Mouse (Mus musculus): ENCODE data around the gene Gsto2.

Gene Gsto2

GRCm38 (mm10) chr19:47857957-47858942 is 7.1 kb upstream of the Gsto2 start:
- DNase-seq (ENCODE audit: low spot score in 2 of 2) = no peak

DNA sequence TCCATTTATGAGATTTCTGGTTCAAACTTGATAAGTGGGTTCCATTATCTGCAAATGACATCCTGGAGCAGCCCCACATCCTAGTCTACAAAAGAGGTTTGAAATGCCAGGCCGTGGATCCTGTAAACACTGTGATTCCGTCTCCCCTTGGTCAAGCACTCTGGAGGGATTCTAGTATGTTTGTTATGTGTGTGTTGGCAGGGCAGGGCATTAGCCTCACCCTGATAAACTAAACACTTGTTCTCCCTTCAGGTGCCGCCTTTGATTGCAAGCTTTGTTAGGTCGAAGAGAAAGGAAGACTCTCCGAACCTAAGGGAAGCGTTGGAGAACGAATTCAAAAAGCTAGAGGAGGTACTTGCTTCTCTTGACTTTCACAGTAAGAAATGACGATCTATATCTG is 6.2 kb upstream of the Gsto2 start:
- no peak for DNase-seq (ENCODE audit: low spot score in 2 of 2)

GRCm38 (mm10) chr19:47862581-47862980 is 2.8 kb upstream of the Gsto2 start:
- no peak for DNase-seq (ENCODE audit: low spot score in 2 of 2)

DNA sequence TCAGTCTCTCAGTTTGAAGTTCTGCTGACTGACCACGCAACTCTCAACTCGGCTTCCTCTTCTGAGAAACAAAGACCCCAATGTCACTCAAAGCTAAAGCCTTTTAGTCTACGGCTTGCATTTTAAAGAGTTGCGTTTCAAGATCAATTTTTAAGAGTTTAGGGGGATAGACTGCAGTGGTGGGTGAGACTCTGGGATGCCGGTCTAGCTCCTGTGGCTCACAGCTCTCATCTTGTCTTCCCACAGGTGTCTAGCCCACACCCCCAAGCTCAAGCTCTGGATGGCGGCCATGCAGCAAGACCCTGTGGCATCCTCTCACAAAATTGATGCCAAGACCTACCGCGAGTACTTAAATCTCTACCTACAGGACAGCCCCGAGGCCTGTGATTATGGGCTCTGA is 1.3 kb upstream of the Gsto2 start:
- no peak for DNase-seq (ENCODE audit: low spot score in 2 of 2)

DNA sequence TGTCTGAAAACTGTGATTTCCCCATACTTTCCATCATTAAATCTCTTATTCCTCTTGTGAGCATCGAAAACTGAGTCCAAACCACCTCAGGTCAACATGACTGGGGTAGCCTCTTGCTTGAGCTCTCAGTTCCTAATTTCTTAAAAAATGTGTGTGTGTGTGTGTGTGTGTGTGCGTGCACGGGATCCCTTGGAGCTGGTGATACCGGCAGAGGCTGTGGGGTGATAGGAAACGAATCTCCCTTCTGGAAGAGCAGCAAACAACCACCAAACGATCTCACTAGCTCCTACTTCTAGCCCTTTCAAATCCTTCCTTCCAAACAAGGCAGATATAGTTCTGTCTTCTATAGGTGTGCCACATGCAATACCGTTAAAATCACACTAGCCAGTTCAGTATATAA is 613 bp upstream of the Gsto2 start:
- no peak for DNase-seq (ENCODE audit: low spot score in 2 of 2)

DNA sequence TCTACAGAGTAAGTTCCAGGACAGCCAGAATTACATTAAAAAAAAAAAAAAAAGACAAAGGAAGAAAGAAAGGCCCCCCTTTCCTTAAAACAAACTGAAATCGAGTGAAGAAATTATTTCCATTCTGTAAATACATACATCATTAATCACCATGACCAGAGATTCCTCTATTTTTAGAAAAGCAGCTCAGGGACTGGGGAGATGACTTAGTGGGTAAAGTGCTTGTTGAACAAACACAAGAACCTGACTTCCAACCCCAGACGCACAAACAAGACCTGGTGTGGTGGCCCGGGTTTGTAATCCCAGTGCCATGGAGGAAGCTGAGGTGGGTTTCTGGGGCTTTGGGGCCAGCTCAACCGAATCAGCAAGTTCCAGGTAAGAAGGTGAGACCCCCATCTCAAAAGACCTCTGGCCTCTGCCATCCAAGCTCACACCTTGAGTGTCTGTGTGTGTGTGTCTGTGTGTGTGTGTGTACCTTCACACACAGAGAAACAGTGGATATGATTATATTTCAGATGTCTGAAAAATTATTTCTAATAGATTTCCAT is 2.4 kb downstream of the Gsto2 start:
- no peak for DNase-seq (ENCODE audit: low spot score in 2 of 2)

GRCm38 (mm10) chr19:47868951-47869350 is 3.6 kb downstream of the Gsto2 start:
- no peak for DNase-seq (ENCODE audit: low spot score in 2 of 2)

- DNase-seq (ENCODE audit: low spot score in 2 of 2) = no peak
These were observed 4.2 kb downstream of the Gsto2 start for GRCm38 (mm10) chr19:47869516-47869915.

DNA sequence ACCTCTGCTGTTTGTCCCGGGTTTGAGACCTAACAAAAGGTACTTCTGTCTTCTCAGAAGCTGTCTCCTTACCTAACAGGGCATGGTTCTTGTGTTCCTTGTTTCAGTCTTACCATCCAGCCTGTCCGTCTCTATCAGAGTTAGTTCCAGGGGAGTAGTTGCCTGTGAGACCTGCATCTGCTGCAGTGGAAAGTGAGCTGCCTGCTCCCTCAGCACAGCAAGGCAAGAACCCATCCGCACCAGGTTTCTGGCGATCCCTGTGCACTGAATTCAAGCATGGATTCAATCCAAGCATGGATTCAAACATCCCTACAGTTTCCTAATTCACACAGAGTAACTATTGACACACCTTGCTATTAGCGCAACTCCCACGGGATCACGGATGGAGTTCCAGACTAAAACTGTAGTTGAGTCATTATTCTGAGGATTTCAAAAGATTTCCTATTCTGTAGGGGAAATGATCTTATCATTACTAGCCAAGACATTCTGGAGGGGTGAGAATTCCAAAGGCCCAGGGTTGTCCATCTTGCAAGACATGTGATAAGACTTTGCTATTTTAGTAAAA is 4.8 kb downstream of the Gsto2 start:
- DNase-seq (ENCODE audit: low spot score in 2 of 2) = no peak

GRCm38 (mm10) chr19:47871515-47871914 is 6.2 kb downstream of the Gsto2 start:
- no peak for DNase-seq (ENCODE audit: low spot score in 2 of 2)

GRCm38 (mm10) chr19:47876252-47876651 is 10.9 kb downstream of the Gsto2 start:
- DNase-seq (ENCODE audit: low spot score in 2 of 2) = no peak

DNA sequence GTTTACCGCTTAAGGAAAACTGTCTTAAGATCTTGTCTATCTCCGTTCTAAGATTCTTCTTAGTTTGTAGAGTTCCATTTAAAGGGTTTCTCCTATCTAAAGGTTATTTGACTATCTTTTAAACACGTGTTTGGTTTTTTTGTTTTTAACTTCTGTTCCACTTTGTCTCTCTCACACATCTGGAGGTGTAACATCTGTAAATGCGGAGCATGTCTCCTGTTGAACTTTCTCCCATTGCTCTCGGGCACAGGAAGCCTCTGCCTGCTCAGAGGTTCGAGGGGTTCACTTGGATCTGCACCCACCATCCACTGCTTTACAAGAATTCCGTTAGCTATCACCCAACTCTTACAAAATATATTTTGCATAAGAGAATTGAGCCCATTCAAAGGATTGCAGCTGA is 16.2 kb downstream of the Gsto2 start:
- no peak for DNase-seq (ENCODE audit: low spot score in 2 of 2)

- DNase-seq (ENCODE audit: low spot score in 2 of 2) = peak; percentile 62 to 67
These were observed 17.0 kb downstream of the Gsto2 start for GRCm38 (mm10) chr19:47882151-47882881.

DNA sequence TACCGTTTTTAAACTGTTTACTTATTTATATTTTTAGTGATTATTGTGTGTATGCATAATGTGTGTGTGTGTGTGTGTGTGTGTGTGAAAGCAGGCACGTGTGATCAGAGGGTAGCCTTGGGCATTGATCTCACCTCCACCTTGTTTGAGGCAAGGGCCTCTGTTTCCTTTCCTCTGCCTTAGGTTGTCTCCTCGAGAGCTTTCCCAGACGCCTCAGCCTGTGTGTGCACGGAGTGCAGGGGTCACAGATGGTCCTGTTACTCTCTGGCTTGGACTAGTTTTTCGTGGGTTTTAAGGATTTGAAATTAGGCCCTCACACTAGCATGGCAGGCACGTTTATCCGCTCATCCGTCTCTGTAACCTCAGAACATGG is 17.5 kb downstream of the Gsto2 start:
- no peak for DNase-seq (ENCODE audit: low spot score in 2 of 2)

- DNase-seq (ENCODE audit: low spot score in 2 of 2) = no peak
These were observed 19.2 kb downstream of the Gsto2 start for GRCm38 (mm10) chr19:47884296-47885085.

- no peak for DNase-seq (ENCODE audit: low spot score in 2 of 2)
These were observed 19.9 kb downstream of the Gsto2 start for GRCm38 (mm10) chr19:47885191-47885743.

DNA sequence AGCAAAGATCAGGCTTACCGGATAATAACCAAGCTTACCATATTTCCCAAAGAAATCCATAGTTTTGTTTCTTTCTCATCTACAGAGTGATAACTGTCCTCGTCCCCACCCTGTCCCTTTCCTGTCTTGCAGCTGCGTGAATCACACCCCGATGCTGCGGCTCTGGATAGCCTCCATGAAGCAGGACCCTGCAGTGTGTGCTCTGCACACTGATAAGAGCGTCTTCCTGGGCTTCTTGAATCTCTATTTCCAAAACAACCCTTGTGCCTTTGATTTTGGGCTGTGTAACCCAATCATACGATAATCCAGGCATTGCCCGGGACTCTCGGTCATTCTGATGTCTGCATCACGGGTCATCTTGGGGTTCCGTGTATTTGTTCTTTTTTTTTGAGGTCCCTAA is 20.6 kb downstream of the Gsto2 start:
- DNase-seq (ENCODE audit: low spot score in 2 of 2) = no peak

DNA sequence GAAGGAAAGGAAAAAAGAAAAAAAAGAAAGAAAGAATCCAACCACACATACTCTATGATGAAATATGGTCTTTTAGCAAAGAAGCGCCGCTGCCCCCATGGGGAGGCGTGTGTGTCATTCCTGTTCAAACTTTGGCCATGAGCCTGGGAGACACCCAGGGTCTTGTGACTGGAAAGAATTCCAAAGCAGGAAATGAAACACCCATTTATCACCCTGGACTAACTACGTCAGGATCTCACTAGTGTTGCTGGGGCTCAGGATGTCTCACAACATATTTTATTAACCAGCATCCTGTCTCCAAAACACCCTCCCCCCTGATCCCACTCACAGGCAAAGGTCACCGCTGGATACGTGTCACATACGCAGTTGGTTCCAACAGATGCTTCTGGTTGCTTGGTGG is 21.3 kb downstream of the Gsto2 start:
- no peak for DNase-seq (ENCODE audit: low spot score in 2 of 2)

GRCm38 (mm10) chr19:47887417-47887816 is 22.1 kb downstream of the Gsto2 start:
- no peak for DNase-seq (ENCODE audit: low spot score in 2 of 2)

- DNase-seq (ENCODE audit: low spot score in 2 of 2) = no peak
These were observed 22.7 kb downstream of the Gsto2 start for GRCm38 (mm10) chr19:47888037-47888436.

DNA sequence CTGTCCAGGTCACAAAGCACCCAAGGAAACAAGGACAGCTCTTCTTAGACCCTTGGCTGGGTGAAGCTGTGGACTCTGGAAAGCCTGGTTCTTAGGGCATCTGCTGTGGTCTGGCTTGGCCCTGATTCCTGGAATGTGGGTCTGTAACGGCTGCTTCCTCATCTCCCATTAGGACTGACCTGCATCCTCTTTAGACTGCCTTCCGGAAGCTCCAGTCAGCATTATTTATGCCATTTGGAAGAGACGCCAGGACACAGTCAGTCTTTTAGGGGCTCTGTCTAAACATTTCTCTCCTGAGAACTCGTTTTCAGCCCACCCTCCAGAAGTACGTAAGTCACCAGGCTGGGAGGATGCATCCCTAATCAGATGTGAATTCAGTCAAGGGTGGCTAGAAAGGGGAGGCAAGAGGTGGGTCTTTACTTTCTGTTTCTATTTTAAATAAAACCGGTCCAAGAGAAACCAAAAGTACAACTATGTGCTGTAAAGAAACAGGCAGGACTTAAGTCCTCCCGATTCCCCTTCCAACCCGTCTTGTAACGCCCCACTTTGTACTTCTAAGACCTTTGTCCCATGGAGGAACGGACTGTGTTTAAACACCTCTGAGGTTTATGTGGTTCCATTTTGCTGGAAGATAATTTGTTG is 25.3 kb downstream of the Gsto2 start:
- no peak for DNase-seq (ENCODE audit: low spot score in 2 of 2)
